Mouse (Mus musculus): ENCODE data around the gene Gimap3.

Gene Gimap3

GRCm38 (mm10) chr6:48742422-48743351, 28.0 kb downstream of the Gimap3 start:
- DNase-seq, result no peak

- no peak for DNase-seq
Observed at GRCm38 (mm10) chr6:48741711-48742206, 28.9 kb downstream of the Gimap3 start.

- no peak for DNase-seq
Observed at GRCm38 (mm10) chr6:48741273-48741672, 29.4 kb downstream of the Gimap3 start.

GRCm38 (mm10) chr6:48740501-48741169, 30.0 kb downstream of the Gimap3 start:
- DNase-seq, result no peak

- no peak for DNase-seq
Observed at GRCm38 (mm10) chr6:48739780-48740055, 30.9 kb downstream of the Gimap3 start.

GRCm38 (mm10) chr6:48738961-48739779, 31.5 kb downstream of the Gimap3 start, which contains the start of gene Gimap1:
Gene Gimap1 (plus strand): TSS chr6:48739054.
- DNase-seq, result no peak

GRCm38 (mm10) chr6:48737688-48738087, 33.0 kb downstream of the Gimap3 start:
- no peak for DNase-seq

- DNase-seq, result no peak
Observed at GRCm38 (mm10) chr6:48737053-48737452, 33.6 kb downstream of the Gimap3 start.

- no peak for DNase-seq
Observed at GRCm38 (mm10) chr6:48733660-48734059, 37.0 kb downstream of the Gimap3 start.

GRCm38 (mm10) chr6:48732864-48733304, 37.8 kb downstream of the Gimap3 start:
- no peak for DNase-seq

GRCm38 (mm10) chr6:48727761-48728160, 42.9 kb downstream of the Gimap3 start:
- DNase-seq, result no peak

- DNase-seq, result no peak
Observed at GRCm38 (mm10) chr6:48725476-48725875, 45.2 kb downstream of the Gimap3 start.

- DNase-seq, result no peak
Observed at GRCm38 (mm10) chr6:48723468-48723867, 47.2 kb downstream of the Gimap3 start.

- DNase-seq, result no peak
Observed at GRCm38 (mm10) chr6:48720326-48720725, 50.3 kb downstream of the Gimap3 start.

GRCm38 (mm10) chr6:48718455-48718854, 52.2 kb downstream of the Gimap3 start, which contains the start of the genes Gm28053 and Gimap7:
Gene Gm28053 (plus strand): TSS chr6:48718607.
Gene Gimap7 (plus strand): TSS chr6:48718621.
- no peak for DNase-seq

All from cerebellum, adult 11-12 months (tissue).